Mouse (Mus musculus): Measurements from ENCODE around the gene Amer2.

GRCm38 (mm10) chr14:60383816-60384215 is 10.8 kb downstream of the Amer2 start:
- TF ChIP-seq CTCF (IDR thresholded peaks at IDR 0.05; ENCODE audit: low read depth, low read length) (no peak), POLR2A (IDR thresholded peaks at IDR 0.05; ENCODE audit: extremely low read depth, insufficient read depth, low read length) (no peak)
